Mouse (Mus musculus) adrenal gland, postnatal 10 days (tissue): ENCODE results near the gene Spint5. TPM values are rescaled to one million over a fixed set of nuclear protein-coding genes. Genes with fewer than 3 reads are reported as not detected.
"Not testable (repeated sequence)": the region's sequence is repeated elsewhere in the genome, so short reads cannot be mapped to it uniquely, and the experiment has no call there.

Experiments
- DNase-seq: peaks from one replicate; pipeline ENCODE4 v3.0.0; 2021; ENCODE audit warnings: mixed read lengths
- long read RNA-seq, 2 experiments: library from polyadenylated mRNA; stranded (forward); transcript quantifications; one replicate each; pipeline ENCODE4 v2.0.0; 2021
- total RNA-seq, 2 experiments: library from RNA; stranded (reverse); gene quantifications; 2 replicates each; pipeline ENCODE4 v1.2.3; 2021

Gene Spint5
- not detected for total RNA-seq
- long read RNA-seq, experiment 1, result 0 reads
- long read RNA-seq, experiment 2, result 0 reads

DNA sequence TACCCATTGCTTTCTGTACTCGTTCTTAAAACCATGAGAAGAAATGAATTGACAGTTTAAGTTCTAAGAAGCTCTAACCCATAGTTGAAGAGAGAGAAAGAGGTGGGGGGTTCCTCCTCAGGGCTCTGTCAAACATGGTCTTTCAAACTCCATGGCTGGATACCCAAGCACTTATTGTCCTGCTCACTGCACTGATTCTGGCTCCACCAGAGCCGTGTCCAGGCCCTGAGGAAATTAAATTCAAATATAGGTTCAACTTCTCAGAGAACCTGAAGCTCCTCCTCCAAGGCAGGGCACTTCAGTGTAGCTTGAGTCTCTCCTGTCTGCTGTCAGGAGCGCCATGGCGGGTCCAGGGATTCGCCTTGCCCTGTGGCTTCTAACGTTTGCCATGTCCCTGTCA, at the start of gene Spint5:
Spint5 (plus strand) TSS at position 301 of the 400 bp plus-strand sequence.
- no peak for DNase-seq

DNA sequence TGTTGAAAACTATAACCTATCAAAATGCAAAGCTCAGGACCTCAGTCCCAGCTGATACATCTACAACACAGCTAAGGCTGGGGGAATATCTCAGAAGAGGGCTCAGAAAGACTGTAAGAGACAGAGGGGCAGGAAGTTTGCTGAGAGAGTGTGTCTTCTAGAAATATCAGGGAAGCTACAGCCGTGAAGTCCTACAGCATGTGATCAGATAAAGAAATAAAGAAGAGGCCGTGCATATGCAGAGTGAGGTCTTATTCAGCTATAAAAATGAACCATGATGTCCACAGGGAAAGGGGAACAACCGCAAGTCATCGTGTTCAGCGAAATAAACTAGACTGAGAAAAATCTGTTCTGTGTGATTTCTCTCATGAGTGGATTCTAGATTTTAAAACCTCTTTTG, 44.8 kb upstream of the Spint5 start:
- DNase-seq, result no peak

DNA sequence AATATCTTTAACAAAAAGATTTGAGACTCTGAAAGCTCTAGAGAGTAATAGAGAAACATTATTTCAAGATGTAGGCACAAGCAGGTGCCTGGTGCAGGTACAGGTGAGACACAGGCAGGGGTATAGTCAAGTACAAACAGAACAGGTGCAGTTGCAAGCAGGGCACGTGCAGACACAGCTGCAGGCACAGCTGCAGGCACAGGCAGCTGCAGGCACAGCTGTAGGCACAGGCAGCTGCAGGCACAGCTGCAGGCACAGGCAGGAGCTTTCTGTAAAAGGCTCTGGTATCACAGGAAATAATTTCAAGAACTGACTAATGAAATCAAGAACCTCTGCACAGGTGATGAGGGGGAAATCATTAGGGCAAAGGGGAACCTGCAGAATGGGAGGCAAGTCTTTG, 44.2 kb upstream of the Spint5 start:
- DNase-seq, result no peak

DNA sequence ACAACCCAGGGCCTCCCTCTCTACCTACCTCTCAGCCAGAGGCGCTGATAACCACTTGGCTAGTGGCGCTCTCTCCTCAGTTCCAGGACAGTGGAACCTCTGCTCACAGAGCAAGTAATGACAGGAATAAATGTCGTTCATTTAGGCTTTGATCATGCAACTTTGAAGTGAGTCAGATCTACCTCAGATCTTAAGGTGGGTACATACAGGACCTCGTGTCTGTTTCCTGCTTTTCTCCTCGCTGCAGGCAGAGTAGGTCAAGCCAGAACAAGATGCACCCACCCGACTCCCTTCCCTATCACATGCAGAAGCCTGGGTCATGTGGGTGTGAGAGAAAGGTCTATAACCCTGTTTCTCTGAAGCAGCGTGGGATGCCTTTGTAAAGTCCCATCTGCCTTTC, 41.1 kb upstream of the Spint5 start, which contains the start of gene Wfdc11:
Wfdc11 (minus strand) TSS at position 101 of the 400 bp plus-strand sequence.
- DNase-seq, result no peak

DNA sequence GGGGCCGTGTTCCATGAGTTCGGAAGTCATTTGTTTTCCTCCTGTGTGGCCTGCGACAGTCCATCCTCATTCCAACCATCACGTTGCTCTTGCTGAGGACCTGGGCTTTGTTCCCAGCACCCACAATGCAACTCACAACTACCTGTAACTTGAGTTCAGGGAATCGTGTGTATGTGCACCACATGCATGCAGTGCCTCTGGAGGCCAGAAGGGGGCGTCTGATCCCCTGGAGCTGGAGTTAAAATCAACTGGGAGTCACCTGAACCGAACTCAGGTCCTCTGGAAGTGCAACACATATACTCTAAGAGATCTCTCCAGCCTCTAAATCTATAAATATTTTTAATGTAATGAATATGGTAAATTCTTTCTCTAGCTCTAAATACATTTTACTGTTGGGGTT, 39.0 kb upstream of the Spint5 start:
- DNase-seq, result no peak

DNA sequence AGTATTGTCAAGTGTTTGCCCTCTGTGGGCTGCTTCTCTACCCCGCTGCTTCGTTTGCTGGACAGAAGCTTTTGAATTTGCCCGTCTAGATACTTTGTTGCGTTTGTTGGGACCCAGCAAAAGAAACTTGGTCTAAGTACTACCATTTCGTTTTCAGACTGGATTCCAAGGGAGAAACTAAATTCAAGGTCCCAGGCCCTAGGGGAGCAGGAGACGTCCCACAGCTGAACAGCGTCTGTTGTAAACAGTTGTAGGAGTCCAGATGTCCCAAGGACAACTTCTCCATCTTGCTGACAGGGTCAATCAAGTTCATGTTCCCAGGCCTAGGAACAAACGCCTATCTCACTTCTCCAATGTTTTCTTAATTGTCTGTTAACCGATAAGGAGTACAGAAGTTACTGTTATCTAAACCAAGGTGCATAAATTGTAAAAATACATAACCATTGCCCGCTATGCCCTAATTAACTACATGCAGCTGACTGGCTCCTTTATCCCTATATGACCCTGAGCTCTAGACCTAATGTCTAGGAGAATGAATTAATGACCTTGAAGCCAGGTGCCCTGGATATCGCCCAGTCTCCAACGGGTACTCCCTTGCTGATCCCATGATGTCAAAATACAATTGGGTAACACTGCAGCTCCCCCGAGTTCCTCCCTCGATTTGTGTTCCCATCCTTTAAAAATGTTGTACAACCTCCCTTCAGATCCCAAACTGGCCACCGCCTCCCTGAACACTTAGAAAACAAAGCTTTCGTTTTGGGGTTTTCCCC, 38.0 kb upstream of the Spint5 start:
- no peak for DNase-seq

DNA sequence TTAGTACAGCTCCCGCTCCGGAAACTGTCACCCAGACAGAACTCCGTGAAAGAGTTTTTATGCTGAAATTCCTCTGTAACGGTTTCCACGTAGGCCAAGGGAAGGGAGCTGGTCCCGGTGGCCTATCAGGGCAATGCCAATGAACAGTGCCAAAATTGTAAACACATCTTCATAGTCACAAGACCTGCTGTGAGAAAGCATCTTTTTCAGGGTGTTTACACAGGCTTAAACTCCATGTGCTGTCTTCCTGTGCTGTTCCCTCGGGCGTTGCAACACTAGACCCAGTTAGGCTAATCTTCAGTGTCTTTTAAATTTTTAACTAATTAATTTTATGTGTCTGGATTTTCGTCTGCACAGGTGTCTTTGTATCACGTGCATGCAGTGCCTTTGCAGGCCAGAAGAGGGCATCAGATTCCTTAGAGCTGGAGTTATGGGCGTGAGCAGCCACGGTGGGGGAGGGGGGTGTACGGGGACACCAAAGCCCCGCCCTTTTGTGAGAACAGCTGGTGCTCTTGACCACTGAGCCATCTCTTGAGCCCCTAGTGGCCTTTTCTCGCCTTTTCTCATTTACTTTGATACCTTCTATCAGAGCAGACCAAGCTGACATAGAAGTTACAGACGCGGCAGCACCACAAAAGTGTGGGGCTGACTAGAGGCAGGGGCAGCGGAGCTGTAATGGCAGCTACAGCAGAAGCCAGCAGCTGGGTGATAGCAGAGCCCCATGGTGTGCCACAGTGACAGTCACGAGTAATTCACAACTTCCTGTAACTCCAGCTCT, 36.1 kb upstream of the Spint5 start:
- peak; percentile 81 for DNase-seq

DNA sequence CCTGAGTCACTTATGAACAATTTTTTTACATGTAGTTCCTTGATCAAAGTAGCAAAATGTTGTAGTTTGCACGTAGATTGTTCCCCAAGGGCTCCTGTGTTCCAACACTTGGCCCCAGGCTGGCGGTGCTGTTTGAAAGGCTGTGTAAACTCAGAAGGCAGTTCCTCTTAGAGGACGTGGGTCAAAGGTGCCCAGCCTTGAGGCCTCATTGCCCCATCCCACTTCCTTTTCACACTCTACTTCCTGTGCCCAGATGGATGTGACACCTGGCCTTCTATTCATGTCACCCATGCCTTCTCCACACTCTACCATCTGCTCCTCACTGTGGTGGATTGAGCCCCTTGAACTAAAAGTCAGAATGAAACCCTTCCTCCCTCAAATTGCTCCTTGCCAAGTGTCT, 35.2 kb upstream of the Spint5 start:
- DNase-seq, result peak; percentile 49

DNA sequence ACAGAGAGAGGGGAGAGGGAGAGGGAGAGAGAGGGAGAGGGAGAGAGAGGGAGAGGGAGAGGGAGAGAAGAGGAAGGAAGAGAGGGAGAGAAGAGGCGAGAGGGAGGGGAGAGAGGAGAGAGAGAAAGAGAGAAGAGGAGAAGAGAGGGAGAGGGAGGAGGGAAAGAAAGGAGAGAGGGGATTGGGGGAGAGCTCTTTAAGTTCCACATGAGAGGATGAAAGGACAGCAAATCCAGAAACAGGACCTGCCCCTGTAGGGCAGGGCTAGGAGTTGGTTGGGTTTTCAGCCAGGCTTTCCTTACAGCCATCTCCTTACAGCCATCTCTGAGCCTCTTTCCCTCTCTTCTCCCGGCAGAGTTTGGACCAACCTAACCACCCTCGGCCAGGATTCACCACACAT, 30.3 kb upstream of the Spint5 start, which contains the start of gene Wfdc13:
Wfdc13 (plus strand) TSS at position 301 of the 400 bp plus-strand sequence.
- DNase-seq, result no peak

DNA sequence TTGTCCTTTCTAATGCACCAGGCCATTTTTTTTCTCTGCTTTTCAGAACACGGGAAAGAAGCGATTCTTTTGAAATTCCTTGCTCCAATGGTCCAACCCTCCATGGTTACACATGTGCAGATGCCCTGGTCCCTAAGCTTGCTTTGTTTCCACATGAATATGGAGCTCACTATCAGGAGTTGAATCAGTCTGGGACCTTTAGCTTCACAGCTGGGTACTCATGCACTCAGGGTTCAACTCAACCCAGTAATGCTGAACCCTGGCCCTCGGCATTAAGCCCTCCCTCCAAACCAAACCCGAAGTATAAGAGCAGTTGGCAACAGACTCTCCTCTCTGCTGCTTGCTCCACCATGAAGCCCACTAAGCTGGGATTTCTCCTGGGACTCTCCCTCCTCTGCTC, 16.9 kb upstream of the Spint5 start, which contains the start of gene Spint4:
Spint4 (plus strand) TSS at position 301 of the 400 bp plus-strand sequence.
- DNase-seq, result no peak

DNA sequence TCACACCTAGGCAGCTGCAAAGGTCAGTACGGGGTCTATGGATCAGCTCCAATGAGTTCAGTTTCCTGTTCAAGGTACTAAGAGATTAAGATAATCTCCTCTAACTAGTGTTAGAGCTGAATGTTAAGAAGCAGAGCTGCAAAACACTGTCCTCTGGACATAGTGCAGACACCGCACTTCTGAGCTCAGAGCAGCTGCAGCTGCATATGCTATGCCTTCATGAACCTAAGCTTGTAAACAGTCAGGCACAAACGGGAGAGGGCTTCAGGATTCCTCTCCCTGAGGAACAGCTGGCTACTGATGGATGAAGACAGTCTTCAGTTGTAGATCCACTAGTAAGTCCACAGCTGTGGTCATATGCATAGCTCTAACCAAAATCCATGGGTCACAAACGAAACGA, 14.1 kb upstream of the Spint5 start:
- DNase-seq, result no peak

DNA sequence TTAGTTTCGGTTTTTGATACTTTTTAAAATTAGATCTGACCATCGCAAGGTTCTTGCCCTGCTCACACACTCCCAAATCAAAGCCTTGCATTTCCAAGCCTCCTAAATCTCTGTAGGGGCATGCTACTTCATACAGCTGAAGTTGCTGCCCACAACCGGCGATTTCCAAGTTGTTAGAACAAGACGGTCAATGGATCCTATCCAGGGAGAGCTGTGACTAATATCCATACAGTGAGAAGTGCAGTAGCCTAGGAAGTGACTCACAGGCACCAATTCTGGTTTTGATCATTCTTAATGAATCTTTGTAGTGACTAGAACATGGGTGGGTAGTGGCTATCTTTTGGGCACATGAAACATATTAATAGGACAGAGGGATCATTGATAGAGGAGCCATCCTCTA, 13.3 kb upstream of the Spint5 start:
- no peak for DNase-seq

DNA sequence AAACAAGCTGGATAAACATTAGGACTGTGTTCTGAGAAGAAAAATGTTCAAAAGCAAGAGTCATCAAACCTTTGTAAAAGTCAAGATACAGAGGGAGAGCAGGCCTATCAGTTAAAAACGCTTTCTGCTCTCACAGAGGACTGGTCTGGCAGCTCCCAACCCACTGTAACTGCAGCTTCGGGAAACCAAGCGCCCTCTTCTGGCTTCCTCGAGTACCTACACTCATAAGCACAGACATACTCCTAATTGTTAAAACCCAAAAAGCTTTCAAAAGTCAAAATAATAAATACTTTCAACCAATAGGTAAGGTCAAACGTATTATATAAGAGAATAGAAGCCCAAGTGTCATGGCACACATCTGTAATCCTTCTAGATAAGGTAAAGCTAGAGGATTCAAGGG, 10.9 kb upstream of the Spint5 start:
- DNase-seq, result no peak

DNA sequence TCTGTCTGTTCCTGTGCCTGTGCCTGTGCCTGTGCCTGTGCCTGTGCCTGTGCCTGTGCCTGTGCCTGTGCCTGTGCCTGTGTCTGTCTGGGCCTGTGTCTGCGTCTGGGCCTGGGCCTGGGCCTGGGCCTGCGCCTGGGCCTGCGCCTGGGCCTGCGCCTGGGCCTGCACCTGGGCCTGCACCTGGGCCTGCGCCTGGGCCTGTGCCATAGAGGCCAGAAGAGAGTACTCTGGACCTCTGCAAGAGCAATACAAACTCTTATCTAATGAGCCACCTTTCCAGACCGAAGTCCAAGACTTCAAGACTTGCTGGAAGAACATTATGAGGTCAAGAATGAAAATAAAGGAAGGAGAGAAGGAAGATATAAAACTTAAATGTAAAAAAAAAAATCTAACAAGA, 9.8 kb upstream of the Spint5 start:
- DNase-seq, result no peak

DNA sequence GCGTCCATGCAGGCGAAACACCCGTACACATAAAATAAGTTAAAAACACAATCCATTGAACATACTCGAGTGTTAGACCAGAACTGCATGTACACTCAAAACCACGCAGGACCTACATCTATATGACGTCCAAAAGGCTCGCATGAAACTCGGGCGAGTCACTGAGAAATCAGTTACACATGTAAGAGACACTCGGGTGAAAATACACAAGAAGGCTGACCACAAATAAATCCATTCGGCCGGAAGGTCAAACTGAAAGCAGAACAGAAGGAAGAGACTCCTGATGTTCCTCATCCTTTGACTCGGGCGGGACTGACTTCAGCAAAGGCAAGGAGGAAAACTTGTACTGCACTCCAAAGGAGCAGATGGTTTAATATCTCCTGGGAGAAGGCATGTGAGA, 9.1 kb upstream of the Spint5 start:
- no peak for DNase-seq

DNA sequence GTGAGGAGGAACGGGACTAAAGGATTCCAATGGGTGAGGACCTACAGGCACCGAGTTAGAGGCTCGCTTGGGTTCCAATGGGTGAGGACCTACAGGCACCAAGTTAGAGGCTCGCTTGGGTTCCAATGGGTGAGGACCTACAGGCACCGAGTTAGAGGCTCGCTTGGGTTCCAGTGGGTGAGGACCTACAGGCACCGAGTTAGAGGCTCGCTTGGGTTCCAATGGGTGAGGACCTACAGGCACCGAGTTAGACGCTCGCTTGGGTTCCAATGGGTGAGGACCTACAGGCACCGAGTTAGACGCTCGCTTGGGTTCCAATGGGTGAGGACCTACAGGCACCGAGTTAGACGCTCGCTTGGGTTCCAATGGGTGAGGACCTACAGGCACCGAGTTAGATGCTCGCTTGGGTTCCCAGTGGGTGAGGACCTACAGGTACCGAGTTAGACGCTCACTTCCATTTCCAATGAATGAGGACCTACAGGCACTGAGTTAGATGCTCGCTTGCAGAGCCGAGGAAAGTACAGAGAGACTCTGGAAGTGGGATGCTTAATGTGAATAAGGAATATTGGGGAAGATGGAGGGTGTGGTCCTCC, 1.2 kb downstream of the Spint5 start:
- not testable (repeated sequence) for DNase-seq

DNA sequence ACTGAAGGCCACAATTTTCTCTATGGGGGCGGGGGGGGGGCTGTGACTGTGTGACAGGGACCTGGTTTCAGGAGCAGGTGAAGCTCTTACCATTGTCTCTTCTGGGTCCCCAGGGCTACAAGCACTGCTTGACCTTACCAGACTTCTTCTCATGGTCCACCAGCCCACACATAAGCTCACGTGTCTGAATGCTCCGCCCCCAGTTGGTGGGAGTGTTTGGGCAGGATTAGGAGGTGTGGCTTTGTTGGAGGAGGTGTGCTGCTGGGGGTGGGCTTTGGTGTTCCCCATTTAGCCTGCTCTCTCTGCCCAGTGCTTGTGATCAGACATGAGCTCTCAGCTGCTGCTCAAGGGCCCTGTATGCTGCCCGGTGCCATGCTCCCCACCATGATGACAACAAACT, 8.2 kb downstream of the Spint5 start:
- no peak for DNase-seq

DNA sequence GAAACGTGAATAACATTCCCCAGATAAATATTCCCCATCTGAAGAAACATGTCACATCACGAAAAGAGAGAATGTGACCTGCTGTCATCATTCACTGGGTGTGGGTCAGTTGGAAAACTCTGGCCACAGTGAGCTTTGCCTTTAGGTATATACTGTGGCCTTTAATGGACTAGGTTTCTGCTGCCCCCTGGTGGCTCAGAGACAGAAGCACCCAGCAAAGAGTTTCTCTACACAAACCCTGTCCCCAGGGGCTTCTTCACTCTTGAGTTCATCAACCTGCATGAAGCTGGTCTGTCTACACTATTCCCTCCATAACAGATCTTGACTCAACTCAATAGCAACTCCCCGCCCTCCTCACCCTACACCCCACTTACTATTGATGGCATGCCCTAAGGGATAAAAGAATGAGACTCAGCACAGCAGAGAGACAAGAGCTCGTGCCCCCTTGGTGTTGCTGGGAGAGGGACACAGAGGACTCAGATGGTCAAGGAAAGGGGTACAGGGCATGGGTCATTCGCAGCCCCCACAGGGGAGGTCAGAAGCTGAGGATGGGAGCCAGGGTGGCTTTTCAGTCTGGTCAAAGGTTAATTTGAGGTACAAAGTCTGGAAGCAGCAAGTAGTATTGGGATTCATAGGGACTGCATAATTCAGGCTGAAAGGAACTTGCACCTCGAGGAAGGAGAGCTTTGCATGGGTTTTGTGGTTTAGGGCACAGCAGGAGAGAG, 11.0 kb downstream of the Spint5 start:
- DNase-seq, result peak; percentile 82

DNA sequence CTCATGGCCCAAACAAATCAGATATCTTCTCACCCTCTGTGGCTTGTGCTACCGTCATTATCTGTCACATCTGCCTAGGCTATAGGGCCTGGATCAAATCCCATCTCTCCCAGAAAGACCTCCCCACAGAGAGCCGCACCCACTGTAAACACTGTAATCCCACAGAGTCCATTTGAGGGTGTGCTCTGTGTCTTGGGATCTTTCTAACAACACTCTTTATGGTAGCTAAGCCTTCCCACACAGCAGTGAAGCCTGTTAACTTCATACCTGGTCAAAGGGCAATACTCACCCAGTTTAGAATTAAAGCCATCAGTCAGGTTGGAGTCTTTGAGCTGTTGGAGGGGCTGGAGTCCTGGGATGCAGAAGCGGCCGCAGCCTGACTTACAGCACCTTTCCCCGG, 16.6 kb downstream of the Spint5 start:
- no peak for DNase-seq

DNA sequence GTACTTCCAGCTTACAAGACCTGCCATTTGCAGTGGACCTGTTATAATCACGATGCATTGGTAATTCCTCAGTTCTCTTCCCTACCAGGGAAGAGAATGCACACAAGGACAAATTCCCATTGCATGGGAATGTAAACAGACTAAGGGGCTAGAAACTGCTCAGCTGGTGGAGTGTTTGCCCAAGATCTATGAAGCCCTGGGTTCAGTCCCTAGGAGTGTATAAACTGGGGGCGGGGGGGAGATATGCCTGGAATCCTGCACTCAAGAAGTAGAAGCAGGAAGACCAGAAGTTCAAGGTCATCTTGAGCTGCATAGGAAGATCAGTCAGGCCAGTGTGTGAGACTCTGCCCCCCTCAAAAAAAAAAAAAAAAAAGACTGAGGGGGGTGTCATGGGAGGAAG, 18.2 kb downstream of the Spint5 start:
- DNase-seq, result no peak

DNA sequence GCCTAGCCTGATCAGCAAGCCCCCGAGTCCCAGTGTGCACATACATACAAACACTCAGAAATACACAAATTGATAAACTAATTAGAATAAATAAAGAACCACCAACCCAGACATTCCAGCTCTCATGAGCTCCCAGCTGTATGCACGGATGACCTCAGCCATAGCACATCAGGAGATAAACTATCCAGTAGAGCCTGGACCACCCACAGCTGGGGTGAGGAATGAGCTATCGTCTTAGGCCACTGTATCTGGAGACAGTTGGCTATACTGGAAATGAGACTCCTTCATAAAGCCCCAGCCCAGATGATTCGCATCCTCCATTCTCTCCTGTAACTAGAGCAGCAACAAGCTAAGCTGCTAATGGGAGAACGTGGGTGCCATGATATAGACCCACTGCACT, 19.7 kb downstream of the Spint5 start:
- no peak for DNase-seq

DNA sequence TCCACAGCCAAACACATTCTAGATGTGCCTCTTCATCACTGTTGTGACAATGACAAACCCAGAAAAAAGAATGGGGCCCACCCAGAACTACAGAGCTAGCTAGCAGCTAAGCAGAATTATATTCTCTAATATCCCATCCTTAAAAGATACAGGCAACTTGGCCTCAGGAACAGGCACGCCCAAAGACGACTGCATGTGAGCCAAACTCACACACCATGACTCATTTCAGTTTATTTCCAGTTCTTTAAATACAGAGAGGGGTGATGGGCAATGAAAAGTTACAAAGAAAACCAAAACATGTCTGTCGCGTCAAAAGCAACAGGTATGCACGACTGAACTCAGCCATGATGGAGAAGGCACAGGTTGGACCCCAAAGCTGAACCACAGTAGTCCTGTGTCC, 20.3 kb downstream of the Spint5 start:
- no peak for DNase-seq
